21 mouse cellular contexts compared by ENCODE assay signal in genomic region chr6:101103506-101103905, GRCm38 (mm10).
"Had no signal": no experiment of that assay in that cellular context is flagged by ENCODE, and none has a peak within 500 bp of the region (broad histone marks: within the 10 kb centered on the region; RNA-seq: fewer than 3 reads in every experiment).

No protein-coding gene starts in this region.

- H3K9ac ChIP-seq: intestine, embryonic 15.5 days; limb, embryonic 13.5 days; liver, embryonic 13.5 days; lung, embryonic 14.5 days; midbrain, embryonic 12.5 days; midbrain, embryonic 15.5 days; neural tube, embryonic 12.5 days; neural tube, embryonic 15.5 days had no signal

- DNase-seq: layer of hippocampus, adult 9-11 months; liver; liver, embryonic 13.5 days; lung, embryonic 14.5 days; right cerebral cortex, adult 18-20 months; right cerebral cortex, postnatal 14 days; right cerebral cortex, postnatal 4 days; thymus, adult 2 months; thymus, postnatal 14 days; thymus, postnatal 4 days had no signal

- H3K4me2 ChIP-seq: intestine, embryonic 15.5 days; limb, embryonic 13.5 days; liver, embryonic 13.5 days; lung, embryonic 14.5 days; midbrain, embryonic 12.5 days; midbrain, embryonic 15.5 days; neural tube, embryonic 12.5 days; neural tube, embryonic 15.5 days had no signal

- H3K4me3 ChIP-seq: intestine, embryonic 15.5 days; layer of hippocampus, adult 2 months; limb, embryonic 10.5 days; limb, embryonic 13.5 days; liver, embryonic 13.5 days; midbrain, embryonic 12.5 days; midbrain, embryonic 15.5 days; neural tube, embryonic 12.5 days; neural tube, embryonic 15.5 days had no signal

- H3K27ac ChIP-seq: intestine, embryonic 15.5 days; layer of hippocampus, adult 2 months; limb, embryonic 10.5 days; limb, embryonic 13.5 days; liver, embryonic 13.5 days; macrophage; midbrain, embryonic 12.5 days; midbrain, embryonic 15.5 days; neural tube, embryonic 12.5 days; neural tube, embryonic 15.5 days; stomach, postnatal 0 days had no signal

- H3K4me1 ChIP-seq: liver, embryonic 13.5 days; midbrain, embryonic 12.5 days; midbrain, embryonic 15.5 days; neural tube, embryonic 12.5 days had no signal

- H3K9me3 ChIP-seq: intestine, embryonic 15.5 days; limb, embryonic 10.5 days; limb, embryonic 13.5 days; liver, embryonic 13.5 days; midbrain, embryonic 12.5 days; midbrain, embryonic 15.5 days; neural tube, embryonic 12.5 days; neural tube, embryonic 15.5 days had no signal

- ATAC-seq: intestine, embryonic 15.5 days; lung, postnatal 0 days; midbrain, embryonic 15.5 days had no signal

- H3K36me3 ChIP-seq: intestine, embryonic 15.5 days; limb, embryonic 10.5 days; limb, embryonic 13.5 days; liver, embryonic 13.5 days; midbrain, embryonic 12.5 days; midbrain, embryonic 15.5 days; neural tube, embryonic 12.5 days; neural tube, embryonic 15.5 days had no signal

- H3K27me3 ChIP-seq: limb, embryonic 13.5 days; liver, embryonic 13.5 days; midbrain, embryonic 12.5 days; midbrain, embryonic 15.5 days; neural tube, embryonic 12.5 days; neural tube, embryonic 15.5 days had no signal
